Mouse (Mus musculus) C2C12 (cell line): ENCODE data around the gene Stat6. TPM values are rescaled to one million over a fixed set of nuclear protein-coding genes. Genes with fewer than 3 reads are reported as not detected.

ENCODE experiments used
- H3K27me3 ChIP-seq: one replicate; pipeline ENCODE4 v1.6.1; 2011; ENCODE audit not compliant: control insufficient read depth, insufficient read depth, insufficient read length
- H3K36me3 ChIP-seq: one replicate; pipeline ENCODE4 v1.6.1; 2011; ENCODE audit not compliant: control insufficient read depth, insufficient read depth
- H3K4me3 ChIP-seq: one replicate; pipeline ENCODE4 v1.5.1; 2011; ENCODE audit warnings: mild to moderate bottlenecking, control low read depth; ENCODE audit not compliant: poor library complexity, insufficient read depth, severe bottlenecking
- H3K79me2 ChIP-seq: one replicate; pipeline ENCODE4 v1.6.1; 2011; ENCODE audit not compliant: control insufficient read depth, insufficient read depth
- H3K79me3 ChIP-seq: one replicate; pipeline ENCODE4 v1.6.1; 2011; ENCODE audit warnings: low read depth, control low read depth
- H3ac ChIP-seq: one replicate; pipeline ENCODE3; 2011; ENCODE audit warnings: low read depth; ENCODE audit not compliant: control insufficient read depth, insufficient read length
- CEBPB ChIP-seq: IDR thresholded peaks from one replicate; pipeline ENCODE4 v1.6.1; 2011; ENCODE audit warnings: low read depth, mild to moderate bottlenecking, control low read depth, moderate library complexity
- CTCF ChIP-seq: IDR thresholded peaks from one replicate; pipeline ENCODE4 v1.5.1; 2011; ENCODE audit not compliant: control insufficient read depth, insufficient read depth, insufficient read length
- FOSL1 ChIP-seq: IDR thresholded peaks from one replicate; pipeline ENCODE4 v1.8.0; 2011; ENCODE audit warnings: mild to moderate bottlenecking, low read length; ENCODE audit not compliant: poor library complexity, insufficient read depth, severe bottlenecking
- MAX ChIP-seq: IDR thresholded peaks from one replicate; pipeline ENCODE4 v1.6.1; 2011; ENCODE audit warnings: mild to moderate bottlenecking, control low read depth
- MYOD1 ChIP-seq: IDR thresholded peaks from one replicate; pipeline ENCODE4 v1.6.1; 2011; ENCODE audit warnings: low read depth; ENCODE audit not compliant: control insufficient read depth, insufficient read length
- MYOG ChIP-seq: IDR thresholded peaks from one replicate; pipeline ENCODE4 v1.6.1; 2011; ENCODE audit not compliant: control insufficient read depth, insufficient read length; ENCODE audit errors: extremely low read depth
- USF1 ChIP-seq: IDR thresholded peaks from one replicate; pipeline ENCODE4 v1.6.1; 2011; ENCODE audit warnings: low read depth, mild to moderate bottlenecking, control low read depth, moderate library complexity
- polyA plus RNA-seq: library from polyadenylated mRNA; unstranded; fragments of >200 nt; fragmentation: generic; extraction: Trizol; gene quantifications from one replicate; pipeline ENCODE4 v1.2.1, GENCODE M21; 2012; ENCODE audit warnings: missing spikeins

Gene Stat6
- polyA plus RNA-seq, 1 experiment = 0.26 TPM

DNA sequence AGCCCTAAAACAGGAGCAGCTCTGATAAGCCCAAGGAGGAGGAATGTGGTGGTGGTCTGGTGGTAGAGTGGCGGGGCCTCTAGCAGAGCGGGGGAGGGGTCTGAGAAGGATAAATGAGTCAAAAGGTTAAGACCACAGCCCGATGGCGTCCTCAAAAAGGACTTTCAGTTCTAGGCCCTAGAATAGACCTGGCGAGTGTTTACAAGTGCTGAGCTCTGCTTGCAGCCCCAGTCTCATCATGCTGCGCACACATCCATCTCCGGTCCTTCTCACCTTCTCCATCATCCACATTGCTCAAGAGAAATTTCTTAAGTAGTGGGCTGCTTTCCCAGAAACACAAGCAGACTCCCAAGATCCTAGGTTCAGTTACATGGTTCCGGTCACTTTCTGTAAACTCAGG is 44.2 kb upstream of the Stat6 start:
- Histone ChIP-seq H3K79me2 (peaks cover 91% of the 10 kb centered on the region), H3K36me3 (peaks cover 96% of the 10 kb centered on the region), H3ac (no peak overlapping the region), H3K79me3 (peaks cover 38% of the 10 kb centered on the region), H3K27me3 (no peaks in the 10 kb centered on the region), H3K4me3 (no peak overlapping the region)
- TF ChIP-seq MYOG (no peak), MYOD1 (no peak), FOSL1 (no peak), CEBPB (no peak), MAX (no peak), CTCF (no peak), USF1 (no peak)

DNA sequence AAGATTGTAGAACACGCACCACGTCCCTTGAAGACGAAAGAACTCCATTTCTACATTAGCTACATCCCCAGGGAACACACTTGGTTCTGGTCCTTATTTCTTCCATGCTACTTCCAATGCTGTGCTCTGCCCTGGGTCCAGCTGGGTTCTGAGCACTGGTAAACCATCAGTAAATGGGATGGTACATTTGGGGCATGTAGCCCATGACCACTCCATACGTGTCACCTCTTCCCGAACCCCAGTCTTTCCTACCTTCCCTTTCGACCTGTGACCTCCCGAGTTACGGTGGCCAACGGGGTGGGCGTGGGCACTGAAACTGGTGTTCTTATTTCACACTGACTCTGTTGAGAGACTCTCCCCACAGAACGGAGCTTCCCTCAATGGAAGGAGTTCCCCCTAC is 43.5 kb upstream of the Stat6 start:
- Histone ChIP-seq H3K36me3 (peaks cover 96% of the 10 kb centered on the region), H3ac (no peak overlapping the region)
- TF ChIP-seq CTCF (no peak), MYOD1 (no peak), USF1 (no peak), MYOG (no peak), CEBPB (no peak), FOSL1 (no peak), MAX (no peak)

DNA sequence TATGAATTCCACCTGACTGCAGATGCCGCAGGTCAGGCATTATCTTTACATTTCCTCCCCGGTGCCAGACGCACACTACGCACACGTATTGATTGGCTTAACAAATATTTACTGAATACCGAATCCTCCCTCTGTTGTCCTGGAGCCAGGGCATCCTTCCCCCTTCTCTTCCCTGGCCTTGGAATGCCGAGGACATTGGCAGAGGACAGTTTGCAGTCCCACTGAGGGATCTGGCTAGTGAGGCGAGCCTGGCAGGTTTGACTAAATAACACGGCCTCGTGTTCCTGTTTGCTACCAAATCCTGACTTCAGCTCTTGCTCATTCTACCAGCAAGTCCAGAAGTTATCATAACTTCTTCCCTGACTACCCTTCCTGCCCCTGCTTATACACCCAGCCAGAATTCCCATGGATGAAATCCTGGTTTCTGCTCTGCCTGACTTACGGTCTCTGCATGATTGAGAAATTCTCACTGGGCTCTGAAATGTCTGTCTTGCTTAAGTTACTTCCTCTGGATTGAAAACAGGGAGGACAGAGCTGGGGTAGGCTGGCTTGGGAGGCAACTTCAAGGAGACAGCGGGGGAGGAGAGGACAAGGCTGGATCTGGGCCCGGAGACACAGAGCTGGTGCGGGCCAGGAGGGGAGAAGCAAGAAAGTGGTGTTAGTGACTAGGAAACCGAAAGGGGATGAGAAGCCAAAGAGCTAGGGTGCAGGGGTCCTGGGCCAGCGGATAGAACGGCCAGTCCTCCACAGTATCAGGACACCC is 42.8 kb upstream of the Stat6 start:
- TF ChIP-seq MYOG (no peak), USF1 (no peak), MAX (no peak), CEBPB (no peak), CTCF (no peak), FOSL1 (no peak), MYOD1 (no peak)
- Histone ChIP-seq H3ac (no peak overlapping the region), H3K79me3 (peaks cover 43% of the 10 kb centered on the region), H3K4me3 (no peak overlapping the region), H3K27me3 (no peaks in the 10 kb centered on the region), H3K79me2 (peaks cover 97% of the 10 kb centered on the region), H3K36me3 (peaks cover 94% of the 10 kb centered on the region)

More for the DNA sequence above, 43.5 kb upstream of the Stat6 start:
- H3K27me3 ChIP-seq = no peaks in the 10 kb centered on the region
- H3K4me3 ChIP-seq = no peak overlapping the region
- H3K79me3 ChIP-seq = peaks cover 42% of the 10 kb centered on the region
- peaks cover 94% of the 10 kb centered on the region for H3K79me2 ChIP-seq

DNA sequence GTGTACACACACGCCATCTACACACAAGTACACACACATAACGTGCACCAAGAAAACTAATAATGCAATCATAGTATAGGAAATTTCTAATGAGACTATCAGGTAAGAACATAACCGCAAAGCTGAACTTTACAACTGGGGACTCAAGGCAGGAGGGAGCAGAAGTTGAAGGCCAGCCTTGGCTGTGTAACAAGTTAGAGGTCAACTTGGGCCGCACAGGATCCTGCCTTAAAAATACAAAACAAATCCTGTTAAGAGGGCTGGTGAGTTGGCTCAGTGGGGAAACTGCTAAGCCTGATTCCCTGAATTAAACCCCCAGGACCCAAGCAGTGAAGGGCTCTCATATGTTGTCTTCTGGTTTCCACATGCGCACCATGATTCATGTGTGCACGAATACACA is 40.6 kb upstream of the Stat6 start:
- Histone ChIP-seq H3K79me3 (peaks cover 39% of the 10 kb centered on the region), H3K27me3 (no peaks in the 10 kb centered on the region), H3K4me3 (no peak overlapping the region), H3K79me2 (peaks cover 97% of the 10 kb centered on the region), H3ac (no peak overlapping the region), H3K36me3 (peaks cover 95% of the 10 kb centered on the region)
- TF ChIP-seq CEBPB = no peak
- no peak for TF ChIP-seq MAX
- no peak for TF ChIP-seq MYOG
- TF ChIP-seq FOSL1 = no peak
- no peak for TF ChIP-seq CTCF
- TF ChIP-seq MYOD1 = no peak
- no peak for TF ChIP-seq USF1

GRCm38 (mm10) chr10:127603437-127604371 is 39.1 kb upstream of the Stat6 start:
- Histone ChIP-seq H3K27me3 (no peaks in the 10 kb centered on the region), H3K79me2 (peaks cover 90% of the 10 kb centered on the region), H3K36me3 (peaks cover 93% of the 10 kb centered on the region), H3K4me3 (no peak overlapping the region), H3ac (no peak overlapping the region), H3K79me3 (peaks cover 40% of the 10 kb centered on the region)
- TF ChIP-seq CEBPB (no peak), FOSL1 (no peak), MAX (no peak)
